Mouse (Mus musculus) liver, embryonic 16.5 days (tissue): ENCODE data around the gene Gzmk. TPM values are rescaled to one million over a fixed set of nuclear protein-coding genes. Genes with fewer than 3 reads are reported as not detected.
A peak's percentile ranks its signal among the peaks of the same experiment; 100 is the strongest.

ENCODE experiments used
- ATAC-seq: fragments of 200-750 bp; cut with Nextera tagmentation; 2 replicates; pipeline ENCODE4 v1.8.0; 2017; ENCODE audit warnings: low read depth, mild to moderate bottlenecking, moderate number of reproducible peaks, moderate library complexity
- H3K27ac ChIP-seq: fragments of 300-500 bp; sonication (generic); 2 replicates; pipeline ENCODE4 v1.5.1; 2014; ENCODE audit warnings: mild to moderate bottlenecking, low read length
- H3K27me3 ChIP-seq: fragments of 300-500 bp; sonication (generic); 2 replicates; pipeline ENCODE4 v1.6.1; 2014; ENCODE audit warnings: low read depth, low read length, mixed read lengths; ENCODE audit not compliant: control insufficient read depth, insufficient read depth
- H3K36me3 ChIP-seq: fragments of 300-500 bp; sonication (generic); 2 replicates; pipeline ENCODE4 v1.6.1; 2014; ENCODE audit warnings: mild to moderate bottlenecking; ENCODE audit not compliant: control insufficient read depth, insufficient read depth
- H3K4me1 ChIP-seq: fragments of 300-500 bp; sonication (generic); 2 replicates; pipeline ENCODE4 v1.6.1; 2014; ENCODE audit warnings: low read depth, low read length, mixed read lengths; ENCODE audit not compliant: control insufficient read depth
- H3K4me2 ChIP-seq: fragments of 300-500 bp; sonication (generic); 2 replicates; pipeline ENCODE4 v1.6.1; 2014; ENCODE audit warnings: low read depth, low read length, mixed read lengths
- H3K4me3 ChIP-seq: fragments of 300-500 bp; sonication (generic); 2 replicates; pipeline ENCODE4 v1.5.1; 2014; ENCODE audit warnings: low read depth, mild to moderate bottlenecking, low read length
- H3K9ac ChIP-seq: fragments of 300-500 bp; sonication (generic); 2 replicates; pipeline ENCODE4 v1.6.1; 2014; ENCODE audit warnings: low read depth, low read length
- H3K9me3 ChIP-seq: fragments of 300-500 bp; sonication (generic); replicated peaks from 2 replicates; pipeline ENCODE4 v1.6.1; 2016; ENCODE audit warnings: low read length; ENCODE audit not compliant: control insufficient read depth
- WGBS: fragments of 180-500 bp; shearing (Covaris S2); extraction: QIAGEN DNeasy Blood & Tissue Kit; methylation state at CpG from one replicate; pipeline ENCODE4 v1.1.7; 2014; ENCODE audit not compliant: insufficient replicate concordance; 5-methylcytosine and 5-hydroxymethylcytosine counted together
- polyA plus RNA-seq: library from polyadenylated mRNA; unstranded; fragments of >200 nt; fragmentation: Nextera tagmentation; extraction: Ambion mirVana; gene quantifications from 2 replicates; pipeline ENCODE4 v1.2.1, GENCODE M21; 2015

Gene Gzmk
- polyA plus RNA-seq, 1 experiment from 2014 or later = not detected

DNA sequence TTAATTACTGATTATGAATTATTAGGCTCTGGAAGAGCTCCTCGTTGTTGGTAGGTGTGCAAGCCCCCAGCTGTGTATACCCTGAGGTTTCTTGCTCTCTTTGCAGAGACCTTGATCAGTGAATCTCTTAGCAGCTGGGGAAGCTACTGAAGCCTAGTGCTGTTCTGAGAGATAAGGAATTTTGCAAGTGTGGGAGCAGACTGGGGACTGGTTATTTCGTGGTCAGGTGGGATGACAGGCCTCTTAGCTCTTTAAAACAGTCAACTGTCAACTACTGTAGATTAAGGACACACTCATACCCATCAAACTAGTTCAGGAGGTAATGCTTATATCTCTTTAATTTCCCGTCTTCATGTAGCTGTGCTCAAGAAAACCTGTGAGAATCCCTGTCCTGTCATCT is 13.3 kb downstream of the Gzmk start:
- Histone ChIP-seq H3K36me3 (no peaks in the 10 kb centered on the region), H3K9ac (no peak overlapping the region), H3K27me3 (peaks cover 9% of the 10 kb centered on the region), H3K9me3 (no peaks in the 10 kb centered on the region), H3K4me1 (no peaks in the 10 kb centered on the region), H3K4me3 (no peak overlapping the region), H3K27ac (no peak overlapping the region), H3K4me2 (no peak overlapping the region)
- ATAC-seq = peak; percentile 24
- 17% methylated on average over 3 of the region's 3 CpGs for WGBS

DNA sequence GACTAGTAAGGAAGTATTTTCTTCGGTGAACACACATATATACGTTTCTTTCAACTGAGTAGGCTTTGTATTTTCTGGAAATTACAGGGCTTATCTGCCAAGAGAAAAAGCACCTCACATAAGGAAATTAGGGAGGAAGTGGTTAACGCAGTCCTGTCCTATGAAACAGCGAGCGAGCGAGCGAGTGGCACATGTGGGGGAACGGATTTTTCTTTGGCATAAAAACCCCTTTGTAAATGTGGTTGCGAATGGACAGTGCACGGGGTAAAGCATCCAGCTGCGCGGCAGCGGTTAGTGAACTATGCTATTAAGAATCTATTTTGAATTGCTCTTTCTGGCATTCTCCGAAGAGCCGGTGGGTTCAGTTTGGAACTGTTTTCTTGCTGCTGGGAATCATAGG is 14.4 kb downstream of the Gzmk start:
- H3K27ac ChIP-seq = no peak overlapping the region
- 17% methylated on average over 15 of the region's 15 CpGs for WGBS
- no peak for ATAC-seq
- H3K4me1 ChIP-seq = no peaks in the 10 kb centered on the region
- no peak overlapping the region for H3K9ac ChIP-seq
- H3K27me3 ChIP-seq = peaks cover 9% of the 10 kb centered on the region
- H3K4me3 ChIP-seq = no peak overlapping the region
- H3K36me3 ChIP-seq = no peaks in the 10 kb centered on the region
- H3K9me3 ChIP-seq = no peaks in the 10 kb centered on the region
- 0 out of 2 replicates have a peak overlapping the region, but pooled peaks have one; percentile 1 for H3K4me2 ChIP-seq

DNA sequence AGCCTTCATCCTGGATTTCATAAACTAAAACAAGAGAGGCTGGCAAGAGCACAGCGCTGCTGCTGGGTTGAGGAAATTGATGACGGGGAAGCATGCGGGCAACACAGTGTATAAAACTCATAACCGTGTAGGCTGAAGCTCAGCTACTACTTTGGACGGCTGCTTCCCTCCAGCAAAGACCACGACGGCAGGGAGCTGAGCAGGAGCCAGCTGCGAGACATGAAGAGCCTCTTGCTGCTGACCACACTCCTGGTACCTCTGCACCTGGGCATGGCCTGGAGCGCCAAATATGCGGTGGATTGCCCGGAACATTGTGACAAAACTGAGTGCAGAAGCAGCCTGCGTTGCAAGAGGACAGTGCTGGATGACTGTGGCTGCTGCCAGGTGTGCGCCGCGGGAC is 16.1 kb downstream of the Gzmk start, which contains the start of gene Esm1:
Esm1 (plus strand) TSS at position 36 of the 400 bp plus-strand sequence.
- no peaks in the 10 kb centered on the region for H3K9me3 ChIP-seq
- ATAC-seq = no peak
- peaks cover 9% of the 10 kb centered on the region for H3K27me3 ChIP-seq
- no peak within 1 kb of the TSS for H3K27ac ChIP-seq
- no peak within 1 kb of the TSS for H3K4me3 ChIP-seq
- WGBS = 34% methylated on average over 15 of the region's 15 CpGs
- H3K36me3 ChIP-seq = no peaks in the 10 kb centered on the region
- no peak within 1 kb of the TSS for H3K9ac ChIP-seq
- no peaks in the 10 kb centered on the region for H3K4me1 ChIP-seq
- H3K4me2 ChIP-seq = no peak within 1 kb of the TSS

DNA sequence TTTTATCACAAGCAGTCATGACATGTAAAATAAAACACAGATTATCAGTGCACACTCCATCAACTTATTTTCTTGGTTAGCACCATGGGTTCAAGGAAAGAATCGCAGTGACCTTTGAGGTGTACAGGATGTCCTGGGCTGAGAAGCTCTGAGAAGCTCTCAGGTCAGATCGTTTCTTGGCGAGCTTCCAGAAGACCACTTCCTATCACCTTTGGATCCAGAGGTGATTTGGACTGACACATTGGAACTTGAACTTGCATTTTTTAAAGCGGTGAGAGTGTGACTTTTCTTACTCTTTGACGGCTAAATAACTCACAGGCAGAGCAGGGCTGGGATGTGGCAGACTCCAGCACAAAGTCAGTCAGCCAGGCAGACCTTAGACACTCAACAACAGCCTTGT is 20.4 kb downstream of the Gzmk start:
- ATAC-seq = no peak
- H3K9me3 ChIP-seq = no peaks in the 10 kb centered on the region
- H3K27me3 ChIP-seq = peaks cover 9% of the 10 kb centered on the region
- WGBS = 67% methylated on average over 5 of the region's 5 CpGs
- H3K4me2 ChIP-seq = no peak overlapping the region
- no peaks in the 10 kb centered on the region for H3K4me1 ChIP-seq
- H3K4me3 ChIP-seq = no peak overlapping the region
- H3K27ac ChIP-seq = no peak overlapping the region
- H3K9ac ChIP-seq = no peak overlapping the region
- H3K36me3 ChIP-seq = no peaks in the 10 kb centered on the region

DNA sequence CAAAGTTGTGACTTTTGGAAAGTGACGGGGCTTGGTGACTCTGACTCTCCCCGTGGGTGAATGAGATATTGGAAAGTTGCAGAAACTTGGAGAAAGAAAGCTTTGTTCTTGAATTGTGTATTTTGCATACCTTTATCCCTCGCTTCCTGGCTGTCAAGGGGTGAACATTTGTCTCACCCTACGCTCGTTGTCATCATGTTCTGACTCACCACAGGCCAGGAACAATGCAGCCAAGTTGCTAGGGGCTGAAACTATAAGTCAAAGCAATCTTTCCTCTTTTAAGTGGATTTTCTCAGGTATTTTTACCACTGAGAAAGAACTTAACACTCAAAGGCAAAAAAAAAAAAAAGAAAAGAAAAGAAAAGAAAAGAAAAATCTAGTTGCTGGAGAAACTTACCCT is 22.6 kb downstream of the Gzmk start:
- no peak for ATAC-seq
- H3K36me3 ChIP-seq = no peaks in the 10 kb centered on the region
- WGBS = 56% methylated on average over 5 of the region's 5 CpGs
- no peaks in the 10 kb centered on the region for H3K4me1 ChIP-seq
- no peak overlapping the region for H3K4me3 ChIP-seq
- H3K4me2 ChIP-seq = no peak overlapping the region
- no peaks in the 10 kb centered on the region for H3K9me3 ChIP-seq
- no peaks in the 10 kb centered on the region for H3K27me3 ChIP-seq
- H3K9ac ChIP-seq = no peak overlapping the region
- H3K27ac ChIP-seq = no peak overlapping the region

DNA sequence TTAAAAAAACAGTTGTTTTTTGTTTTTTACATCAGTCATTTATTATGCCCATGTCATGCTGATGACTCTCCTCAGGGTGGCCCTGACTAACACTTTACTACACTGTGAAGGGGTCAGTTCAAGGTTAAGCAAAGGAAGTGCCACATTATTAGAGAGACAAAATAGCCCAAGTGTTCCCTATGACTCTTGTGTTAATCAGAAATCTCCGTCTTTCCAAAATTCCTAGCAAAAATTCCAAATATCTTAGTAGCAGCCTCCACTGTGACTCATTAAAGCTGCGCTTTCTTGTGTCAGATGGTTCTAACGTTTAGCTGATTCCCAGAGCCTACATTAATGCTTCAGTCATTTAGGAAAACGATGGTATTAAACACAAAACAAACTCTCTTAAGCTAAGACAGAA is 23.5 kb downstream of the Gzmk start:
- H3K4me3 ChIP-seq = no peak overlapping the region
- H3K4me1 ChIP-seq = no peaks in the 10 kb centered on the region
- H3K9ac ChIP-seq = no peak overlapping the region
- WGBS = 54% methylated on average over 4 of the region's 4 CpGs
- no peaks in the 10 kb centered on the region for H3K36me3 ChIP-seq
- ATAC-seq = no peak
- H3K27ac ChIP-seq = no peak overlapping the region
- H3K27me3 ChIP-seq = no peaks in the 10 kb centered on the region
- no peak overlapping the region for H3K4me2 ChIP-seq
- no peaks in the 10 kb centered on the region for H3K9me3 ChIP-seq

DNA sequence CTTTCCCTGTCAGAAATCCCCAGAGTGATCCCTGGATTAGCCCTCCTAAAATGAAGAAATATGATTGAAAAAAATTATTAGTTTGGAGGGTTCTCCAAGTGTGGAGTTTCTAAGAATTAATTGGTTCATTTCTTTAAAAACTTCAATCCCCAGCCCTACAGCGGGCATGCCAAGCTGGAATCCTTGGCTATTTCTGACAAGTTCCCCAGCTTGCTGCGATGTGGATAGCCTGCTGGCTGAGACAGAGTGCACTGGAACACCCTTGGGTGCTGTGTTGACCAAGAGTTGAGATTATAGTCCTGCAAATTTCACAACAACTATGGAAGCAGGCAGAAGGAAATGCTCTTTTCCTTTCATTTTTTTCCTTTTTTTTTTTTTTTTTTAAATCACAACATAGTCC is 24.1 kb downstream of the Gzmk start:
- Histone ChIP-seq H3K36me3 (no peaks in the 10 kb centered on the region), H3K4me1 (no peaks in the 10 kb centered on the region), H3K27me3 (no peaks in the 10 kb centered on the region), H3K4me3 (no peak overlapping the region), H3K27ac (no peak overlapping the region), H3K4me2 (no peak overlapping the region), H3K9ac (no peak overlapping the region), H3K9me3 (no peaks in the 10 kb centered on the region)
- no peak for ATAC-seq
- 62% methylated on average over 2 of the region's 2 CpGs for WGBS

DNA sequence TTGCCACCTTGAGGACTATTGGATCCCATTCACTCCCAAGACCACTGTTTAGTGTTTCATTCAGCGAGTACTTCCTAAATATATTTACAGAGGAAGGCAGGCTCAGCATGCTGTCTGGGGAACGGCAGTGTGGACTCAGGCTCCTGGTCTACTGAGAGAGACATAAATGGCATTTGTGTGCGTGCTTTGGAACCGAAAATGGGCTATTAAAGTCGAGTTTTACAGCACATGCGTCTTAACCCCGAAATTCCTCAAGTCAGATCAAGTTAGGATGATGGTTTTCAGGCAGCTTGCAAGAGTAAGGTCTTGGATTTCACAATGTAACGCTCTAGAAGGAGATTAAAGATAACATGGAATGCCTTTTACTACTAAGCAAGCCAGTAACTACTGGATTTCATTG is 25.0 kb downstream of the Gzmk start:
- H3K4me2 ChIP-seq = no peak overlapping the region
- no peaks in the 10 kb centered on the region for H3K4me1 ChIP-seq
- no peak overlapping the region for H3K27ac ChIP-seq
- no peak overlapping the region for H3K4me3 ChIP-seq
- H3K27me3 ChIP-seq = no peaks in the 10 kb centered on the region
- 56% methylated on average over 8 of the region's 8 CpGs for WGBS
- no peak for ATAC-seq
- no peaks in the 10 kb centered on the region for H3K36me3 ChIP-seq
- H3K9ac ChIP-seq = no peak overlapping the region
- no peaks in the 10 kb centered on the region for H3K9me3 ChIP-seq

DNA sequence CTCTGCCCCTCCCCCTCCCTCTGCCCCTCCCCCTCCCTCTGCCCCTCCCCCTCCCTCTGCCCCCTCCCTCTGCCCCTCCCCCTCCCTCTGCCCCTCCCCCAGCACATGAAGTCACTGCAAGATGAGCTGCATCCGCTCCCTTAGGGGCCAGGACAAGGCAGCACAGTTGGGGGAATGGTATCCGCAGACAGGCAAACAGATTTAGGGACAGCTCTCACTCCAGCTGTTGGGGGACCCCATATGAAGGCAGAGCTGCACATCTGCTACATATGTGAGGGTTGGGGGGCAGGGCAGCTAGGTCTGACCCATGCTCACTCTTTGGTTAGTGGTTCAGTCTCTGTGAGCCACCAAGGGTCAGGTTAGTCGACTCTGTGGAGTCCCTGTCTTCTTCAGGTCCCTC is 26.4 kb downstream of the Gzmk start:
- no peaks in the 10 kb centered on the region for H3K36me3 ChIP-seq
- H3K9me3 ChIP-seq = no peaks in the 10 kb centered on the region
- H3K4me3 ChIP-seq = no peak overlapping the region
- no peaks in the 10 kb centered on the region for H3K4me1 ChIP-seq
- 64% methylated on average over 3 of the region's 3 CpGs for WGBS
- no peak for ATAC-seq
- H3K4me2 ChIP-seq = no peak overlapping the region
- no peak overlapping the region for H3K9ac ChIP-seq
- no peaks in the 10 kb centered on the region for H3K27me3 ChIP-seq
- H3K27ac ChIP-seq = no peak overlapping the region
